Mouse (Mus musculus) ES-E14 (cell line): ENCODE measurements at regions not wholly inside any gene's neighbourhood (a gene's known extent, or its start where the extent isn't known, plus 50 kb on each side); places are given as distances from the start of the nearest gene placed in this dataset.

Source experiments
- CHD2 ChIP-seq: IDR thresholded peaks from 2 replicates; pipeline ENCODE4 v1.6.1; 2014; ENCODE audit warnings: mild to moderate bottlenecking, low read depth, low read length, inconsistent platforms
- MAFK ChIP-seq: IDR thresholded peaks from 2 replicates; pipeline ENCODE4 v1.6.1; 2014; ENCODE audit warnings: mild to moderate bottlenecking, low read depth, low read length, inconsistent platforms; ENCODE audit not compliant: insufficient read depth
- ZNF384 ChIP-seq: IDR thresholded peaks from 2 replicates; pipeline ENCODE4 v1.6.1; 2012; ENCODE audit warnings: low read depth, low read length, inconsistent platforms

DNA sequence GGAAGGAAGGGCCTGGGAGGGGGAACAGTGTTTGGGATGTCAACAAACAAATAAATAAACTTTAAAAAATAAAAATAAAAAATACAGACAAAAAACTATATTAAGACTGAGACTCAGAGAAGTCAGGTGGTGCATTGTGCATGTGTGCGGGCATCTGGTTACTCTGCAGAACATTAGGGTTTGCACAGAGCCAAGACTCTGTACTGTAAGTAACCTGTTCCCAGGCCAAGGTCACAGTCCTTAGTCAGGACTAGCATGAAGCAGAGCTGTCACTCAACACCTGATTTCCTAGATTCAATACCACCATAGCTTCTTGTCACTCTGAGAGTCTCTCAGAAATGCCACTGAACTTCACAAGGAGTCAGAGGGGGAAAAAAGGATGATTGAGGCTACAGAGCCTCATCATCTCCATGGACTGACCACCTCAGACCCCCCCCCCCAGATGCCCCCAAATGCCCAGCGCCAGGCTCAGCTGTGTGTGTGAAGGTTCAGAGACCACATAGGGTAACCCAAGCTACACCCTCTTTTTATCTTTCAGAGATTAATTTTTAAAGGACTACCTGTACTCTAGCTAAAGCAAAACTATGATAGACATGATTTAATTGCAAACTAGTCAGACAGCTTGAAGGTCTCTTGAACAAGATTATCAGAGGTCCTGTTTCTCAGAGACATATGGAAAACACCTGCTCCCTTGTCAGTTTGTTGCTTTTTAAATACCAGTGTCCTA, 106.2 kb upstream of the Nfe2l3 start:
- TF ChIP-seq CHD2 (no peak), MAFK (no peak), ZNF384 (no peak)
